9 mouse cellular contexts compared by ENCODE assay signal in the genomic region with DNA sequence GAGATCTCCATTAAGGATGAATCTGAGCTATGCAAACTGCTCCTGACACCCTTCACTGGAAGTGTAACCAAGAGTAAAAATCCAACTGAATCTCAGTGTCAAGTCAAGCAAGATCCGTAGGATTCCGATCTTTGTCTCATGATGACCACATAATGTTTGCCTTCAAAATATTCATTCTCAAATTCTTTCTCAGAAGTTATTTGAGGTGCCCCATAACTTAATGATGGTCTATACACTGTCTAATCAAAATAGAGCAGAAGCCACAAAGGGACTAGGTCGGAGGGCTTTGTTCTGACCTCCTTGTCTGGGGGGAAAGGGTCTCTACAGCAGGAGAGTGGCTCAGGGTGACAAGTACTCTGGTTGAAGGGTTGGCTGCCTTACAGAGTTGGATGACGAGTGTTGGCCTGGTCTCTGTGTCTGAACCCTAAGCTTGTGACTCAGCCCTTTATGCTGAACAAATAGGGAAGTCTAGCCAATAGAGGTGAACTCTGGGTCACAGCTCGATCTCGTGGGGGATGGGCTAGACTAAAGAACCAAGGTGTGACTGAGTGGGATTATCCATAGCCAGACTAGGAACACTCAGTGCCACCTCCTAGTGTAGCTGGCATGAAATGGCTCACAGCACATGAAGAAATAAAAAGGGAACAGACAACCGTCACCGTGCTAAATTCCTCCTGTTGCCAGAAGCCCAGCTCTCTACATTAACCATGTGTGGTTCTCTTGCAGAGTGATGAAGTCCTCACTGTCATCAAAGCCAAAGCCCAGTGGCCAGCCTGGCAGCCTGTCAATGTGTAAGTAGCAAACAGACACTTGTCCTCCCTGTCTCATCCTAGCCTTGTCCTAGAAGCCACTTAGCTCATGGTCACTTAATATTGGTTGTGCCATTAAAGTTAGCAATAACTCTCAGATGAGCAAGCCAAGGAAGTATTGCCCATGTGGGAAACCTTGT.
A peak's percentile ranks its signal among the peaks of the same experiment; 100 is the strongest.
DNase-seq lines count a peak whose midpoint lies in the region; ATAC-seq lines count a peak whose summit lies in the region.
"Had no signal": no experiment of that assay in that cellular context is flagged by ENCODE, and none has a peak within 500 bp of the region (broad histone marks: within the 10 kb centered on the region; RNA-seq: fewer than 3 reads in every experiment).

No protein-coding gene starts in this region.

- no peak for ATAC-seq in erythroid progenitor cell, adult 5-6 weeks (replicated peaks; ENCODE audit: low FRiP score, poor library complexity, severe bottlenecking)
- ATAC-seq: forebrain, embryonic 15.5 days had no signal

- intact Hi-C loops in heart, postnatal 10 days (cut with DNase I) = no loop called here
- intact Hi-C loops in left cerebral cortex, postnatal 25 days (cut with DNase I) = no loop called here

- peak; percentile 45 for DNase-seq in urinary bladder, postnatal 14 days (ENCODE audit: low spot score)
- DNase-seq in urinary bladder, postnatal 10 days (ENCODE audit: low spot score) = no peak
- DNase-seq in heart, postnatal 10 days = peak; percentile 37 to 49
- peak; percentile 46 for DNase-seq in lung, postnatal 25 days (ENCODE audit: low spot score)
- DNase-seq in left cerebral cortex, postnatal 25 days (ENCODE audit: low spot score in 2 of 2) = no peak
- DNase-seq in frontal cortex, postnatal 25 days (ENCODE audit: low spot score in 2 of 2) = no peak
- DNase-seq: cerebellum, adult 8-10 months had no signal

Comparison
In these comparisons a context has a peak if more than half of its experiments do, and no peak if none do; other contexts are left out.
1. DNase-seq: peak in urinary bladder, postnatal 14 days (single experiment), heart, postnatal 10 days (2 of 2) and lung, postnatal 25 days (single experiment); none in urinary bladder, postnatal 10 days (single experiment), left cerebral cortex, postnatal 25 days (0 of 2) and frontal cortex, postnatal 25 days (0 of 2).